Mouse (Mus musculus): ENCODE results near the gene Denr. TPM values are rescaled to one million over a fixed set of nuclear protein-coding genes. Genes with fewer than 3 reads are reported as not detected.

The Denr gene
- total RNA-seq, 1 experiment, result 78.2 TPM

DNA sequence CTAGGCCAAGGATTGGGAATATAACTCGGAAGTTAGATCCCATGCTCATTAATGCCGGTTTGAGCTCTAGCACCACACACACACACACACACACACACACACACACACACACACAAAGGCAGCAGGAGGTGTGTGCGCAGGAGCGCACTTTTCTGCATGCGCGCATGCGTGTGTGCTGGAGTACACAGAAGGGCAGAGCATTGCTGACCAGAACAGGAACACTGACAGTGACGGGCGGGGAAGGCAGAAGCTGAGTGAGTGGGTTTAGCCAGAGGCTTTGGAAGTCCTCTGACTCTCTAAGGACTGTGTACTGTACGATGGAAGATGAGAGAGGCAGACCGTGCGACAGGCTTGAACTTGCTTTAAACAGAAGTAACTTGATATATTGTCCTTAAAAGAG is 26.6 kb downstream of the Denr start:
- H3K4me3 ChIP-seq (ENCODE audit: insufficient read depth in 1 of 2, low read depth in 1 of 2, low read length in 2 of 2, poor library complexity in 1 of 2, severe bottlenecking in 1 of 2), result peak overlapping the region; percentile 3 to 23; a peak in 2 of 4 replicates
- H3K9me3 ChIP-seq (ENCODE audit: control insufficient read depth, insufficient read depth, low read depth, low read length), result no peaks in the 10 kb centered on the region
- in situ Hi-C loops (cut with MboI; ENCODE audit: low sequenced_read_pairs in 2 of 2, unreplicated experiment in 2 of 2), result no loop called here
- peaks cover 0 to 5% of the 10 kb centered on the region in 2 experiments; a peak in 1 of 4 replicates for H3K4me1 ChIP-seq (ENCODE audit: control insufficient read depth in 2 of 2, insufficient read depth in 2 of 2, low read length in 2 of 2, poor library complexity in 1 of 2)
- peak overlapping the region; percentile 54; the same call in 1 of the 2 replicates for H3K9ac ChIP-seq (ENCODE audit: insufficient read depth, low read depth, low read length, poor library complexity, severe bottlenecking)
- H3K27ac ChIP-seq (ENCODE audit: insufficient read depth, low read depth, low read length, poor library complexity, severe bottlenecking), result no peak overlapping the region
- TF ChIP-seq HCFC1 (IDR thresholded peaks at IDR 0.05; ENCODE audit: borderline replicate concordance, insufficient read depth, low read length) (no peak), ZNF384 (IDR thresholded peaks at IDR 0.05; ENCODE audit: low read depth, low read length) (no peak), MAFK (IDR thresholded peaks at IDR 0.05; ENCODE audit: insufficient read depth, low read depth, low read length) (no peak)
- 0 out of 2 replicates have a peak, but pooled peaks cover 2% of the 10 kb centered on the region for H3K36me3 ChIP-seq (ENCODE audit: control insufficient read depth, insufficient read depth, low read length, poor library complexity, severe bottlenecking)
- no peak for DNase-seq (ENCODE audit: low read depth, low spot score)

DNA sequence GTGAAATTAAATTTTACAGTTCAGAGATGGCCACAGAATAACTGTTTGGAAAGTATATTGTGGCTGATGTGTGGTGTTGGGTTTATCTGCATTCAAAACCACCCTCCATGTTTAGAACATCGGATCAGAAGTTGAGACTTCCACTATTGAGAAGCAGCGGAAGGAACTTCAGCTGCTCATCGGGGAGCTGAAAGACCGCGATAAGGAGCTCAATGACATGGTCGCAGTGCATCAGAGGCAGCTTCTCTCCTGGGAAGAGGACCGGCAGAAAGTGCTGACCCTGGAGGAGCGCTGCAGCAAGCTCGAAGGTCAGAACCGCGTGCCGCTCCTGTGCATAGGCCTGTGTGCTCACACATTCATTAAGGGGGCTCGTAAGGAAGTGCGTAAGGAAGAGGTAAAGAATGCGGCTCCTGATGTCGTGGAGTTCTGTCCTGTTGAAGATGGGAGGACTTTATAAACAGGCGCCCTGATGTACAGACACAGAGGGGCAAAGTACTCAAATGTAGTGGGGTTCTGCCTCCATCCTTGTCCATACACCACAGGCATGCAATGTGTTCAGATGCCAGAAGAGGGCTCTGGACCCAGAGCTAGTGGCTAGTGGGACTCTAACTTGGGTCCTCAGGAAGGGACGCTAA is 27.1 kb downstream of the Denr start:
- Histone ChIP-seq H3K9me3 (ENCODE audit: control insufficient read depth, insufficient read depth, low read depth, low read length) (0 out of 2 replicates have a peak, but pooled peaks cover 2% of the 10 kb centered on the region), H3K27ac (ENCODE audit: insufficient read depth, low read depth, low read length, poor library complexity, severe bottlenecking) (no peak overlapping the region), H3K9ac (ENCODE audit: insufficient read depth, low read depth, low read length, poor library complexity, severe bottlenecking) (peak overlapping the region; percentile 29; the same call in 1 of the 2 replicates), H3K36me3 (ENCODE audit: control insufficient read depth, insufficient read depth, low read length, poor library complexity, severe bottlenecking) (no peaks in the 10 kb centered on the region), H3K4me3 (ENCODE audit: insufficient read depth in 1 of 2, low read depth in 1 of 2, low read length in 2 of 2, poor library complexity in 1 of 2, severe bottlenecking in 1 of 2) (peak overlapping the region; percentile 3 to 23; a peak in 2 of 4 replicates), H3K4me1 (ENCODE audit: control insufficient read depth in 2 of 2, insufficient read depth in 2 of 2, low read length in 2 of 2, poor library complexity in 1 of 2) (peaks cover 0 to 5% of the 10 kb centered on the region in 2 experiments; a peak in 1 of 4 replicates)
- in situ Hi-C loops (cut with MboI; ENCODE audit: low sequenced_read_pairs in 2 of 2, unreplicated experiment in 2 of 2), result no loop called here
- TF ChIP-seq HCFC1 (IDR thresholded peaks at IDR 0.05; ENCODE audit: borderline replicate concordance, insufficient read depth, low read length) (no peak), ZC3H11A (IDR thresholded peaks at IDR 0.05; ENCODE audit: borderline replicate concordance, low read depth, low read length) (peak; percentile 46; the same call in 1 of the 2 replicates)
- DNase-seq (ENCODE audit: low read depth, low spot score), result peak; percentile 59

DNA sequence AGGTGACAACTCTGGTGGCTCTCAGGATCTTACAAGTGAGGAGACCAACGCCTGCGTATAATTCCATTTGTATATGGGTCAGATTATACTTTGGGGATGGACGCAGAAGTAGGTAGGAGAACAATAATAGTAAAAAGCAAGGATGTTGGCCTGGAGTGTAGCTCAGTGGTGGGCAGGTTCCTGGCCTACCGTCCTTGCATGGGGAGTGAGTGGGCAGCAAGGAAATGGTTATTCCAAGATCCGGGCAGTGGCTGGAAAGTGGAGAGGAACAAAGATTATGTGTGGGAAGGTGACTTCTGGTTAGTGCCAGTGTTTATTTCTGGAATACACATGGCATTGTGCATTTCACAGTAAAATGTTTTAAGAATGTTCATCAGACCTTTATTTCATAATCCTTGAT is 29.0 kb downstream of the Denr start:
- no peak for DNase-seq (ENCODE audit: low read depth, low spot score)
- Histone ChIP-seq H3K4me1 (ENCODE audit: control insufficient read depth in 2 of 2, insufficient read depth in 2 of 2, low read length in 2 of 2, poor library complexity in 1 of 2) (peaks cover 0 to 5% of the 10 kb centered on the region in 2 experiments; a peak in 1 of 4 replicates), H3K27ac (ENCODE audit: insufficient read depth, low read depth, low read length, poor library complexity, severe bottlenecking) (no peak overlapping the region), H3K4me3 (ENCODE audit: insufficient read depth in 1 of 2, low read depth in 1 of 2, low read length in 2 of 2, poor library complexity in 1 of 2, severe bottlenecking in 1 of 2) (no peak overlapping the region), H3K9me3 (ENCODE audit: control insufficient read depth, insufficient read depth, low read depth, low read length) (0 out of 2 replicates have a peak, but pooled peaks cover 2% of the 10 kb centered on the region), H3K9ac (ENCODE audit: insufficient read depth, low read depth, low read length, poor library complexity, severe bottlenecking) (no peak overlapping the region), H3K36me3 (ENCODE audit: control insufficient read depth, insufficient read depth, low read length, poor library complexity, severe bottlenecking) (no peaks in the 10 kb centered on the region)
- TF ChIP-seq ZNF384 (IDR thresholded peaks at IDR 0.05; ENCODE audit: low read depth, low read length), result no peak
- TF ChIP-seq ZC3H11A (IDR thresholded peaks at IDR 0.05; ENCODE audit: borderline replicate concordance, low read depth, low read length), result no peak
- TF ChIP-seq HCFC1 (IDR thresholded peaks at IDR 0.05; ENCODE audit: borderline replicate concordance, insufficient read depth, low read length), result no peak
- TF ChIP-seq MAFK (IDR thresholded peaks at IDR 0.05; ENCODE audit: insufficient read depth, low read depth, low read length), result no peak
- TF ChIP-seq CHD2 (IDR thresholded peaks at IDR 0.05; ENCODE audit: low read depth, low read length), result no peak
- in situ Hi-C loops (cut with MboI; ENCODE audit: low sequenced_read_pairs in 2 of 2, unreplicated experiment in 2 of 2), result no loop called here

GRCm38 (mm10) chr5:123938479-123938878 is 31.5 kb downstream of the Denr start:
- H3K36me3 ChIP-seq (ENCODE audit: control insufficient read depth, insufficient read depth, low read length, poor library complexity, severe bottlenecking), result no peaks in the 10 kb centered on the region
- H3K9ac ChIP-seq (ENCODE audit: insufficient read depth, low read depth, low read length, poor library complexity, severe bottlenecking), result no peak overlapping the region
- H3K4me1 ChIP-seq (ENCODE audit: control insufficient read depth in 2 of 2, insufficient read depth in 2 of 2, low read length in 2 of 2, poor library complexity in 1 of 2), result peaks cover 0 to 2% of the 10 kb centered on the region in 2 experiments; a peak in 1 of 4 replicates
- no peak for DNase-seq (ENCODE audit: low read depth, low spot score)
- no peak overlapping the region for H3K4me3 ChIP-seq (ENCODE audit: insufficient read depth in 1 of 2, low read depth in 1 of 2, low read length in 2 of 2, poor library complexity in 1 of 2, severe bottlenecking in 1 of 2)
- in situ Hi-C loops (cut with MboI; ENCODE audit: low sequenced_read_pairs in 2 of 2, unreplicated experiment in 2 of 2), result no loop called here
- no peak overlapping the region for H3K27ac ChIP-seq (ENCODE audit: insufficient read depth, low read depth, low read length, poor library complexity, severe bottlenecking)
- H3K9me3 ChIP-seq (ENCODE audit: control insufficient read depth, insufficient read depth, low read depth, low read length), result 0 out of 2 replicates have a peak, but pooled peaks cover 4% of the 10 kb centered on the region
- no peak for TF ChIP-seq ZNF384 (IDR thresholded peaks at IDR 0.05; ENCODE audit: low read depth, low read length)
- TF ChIP-seq ZC3H11A (IDR thresholded peaks at IDR 0.05; ENCODE audit: borderline replicate concordance, low read depth, low read length), result no peak
- TF ChIP-seq MAFK (IDR thresholded peaks at IDR 0.05; ENCODE audit: insufficient read depth, low read depth, low read length), result no peak
- no peak for TF ChIP-seq HCFC1 (IDR thresholded peaks at IDR 0.05; ENCODE audit: borderline replicate concordance, insufficient read depth, low read length)
- no peak for TF ChIP-seq CHD2 (IDR thresholded peaks at IDR 0.05; ENCODE audit: low read depth, low read length)

Measured in ES-E14 (cell line).